Mouse (Mus musculus): ENCODE data around the gene Abhd10.
A peak's percentile ranks its signal among the peaks of the same experiment; 100 is the strongest.

Abhd10 gene

DNA sequence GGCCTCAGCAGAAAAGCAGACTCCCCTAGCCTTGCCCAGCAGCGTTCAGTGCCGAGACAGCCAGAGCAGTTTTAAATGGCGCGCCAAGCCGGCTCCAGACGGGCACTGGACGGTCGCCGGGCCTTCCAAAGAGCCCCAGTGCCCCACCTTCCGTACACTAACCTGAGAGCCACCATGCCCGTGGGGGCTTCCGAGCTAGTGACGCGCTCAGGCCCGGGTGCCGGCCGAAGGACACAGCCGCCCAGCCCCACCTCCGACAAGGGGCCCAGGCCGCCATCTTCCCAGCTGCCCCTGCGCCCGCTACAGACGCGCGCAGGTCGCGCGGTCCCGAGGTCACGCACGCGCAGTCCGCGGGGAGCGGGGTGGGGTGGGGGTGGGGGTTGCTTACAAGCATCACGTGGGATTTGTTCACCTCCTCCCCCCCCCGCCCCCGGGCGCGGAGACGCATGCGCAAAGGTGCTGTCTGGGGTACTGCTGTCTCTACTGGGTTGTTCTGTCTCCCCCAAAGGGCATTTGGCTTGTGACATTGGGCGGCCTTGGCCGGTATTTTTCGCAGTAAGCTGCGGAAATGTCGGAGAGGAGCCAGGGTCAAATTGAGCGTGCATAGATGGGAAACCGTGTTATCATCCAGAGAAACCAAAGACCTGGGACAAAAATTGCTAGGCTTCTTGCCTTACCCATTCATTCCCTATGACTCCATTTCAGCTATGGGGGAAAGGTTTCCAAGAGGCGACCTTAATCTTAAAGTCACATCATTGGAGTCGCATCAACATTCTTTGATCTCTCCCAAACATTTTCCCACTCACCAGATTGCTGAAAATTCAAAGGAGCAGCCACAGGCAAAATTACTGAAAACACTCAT, at the start of gene Abhd10:
TSS of gene Abhd10 (minus strand) at position 341 of the 862 bp plus-strand sequence.
- DNase-seq: peak; percentile 94

DNA sequence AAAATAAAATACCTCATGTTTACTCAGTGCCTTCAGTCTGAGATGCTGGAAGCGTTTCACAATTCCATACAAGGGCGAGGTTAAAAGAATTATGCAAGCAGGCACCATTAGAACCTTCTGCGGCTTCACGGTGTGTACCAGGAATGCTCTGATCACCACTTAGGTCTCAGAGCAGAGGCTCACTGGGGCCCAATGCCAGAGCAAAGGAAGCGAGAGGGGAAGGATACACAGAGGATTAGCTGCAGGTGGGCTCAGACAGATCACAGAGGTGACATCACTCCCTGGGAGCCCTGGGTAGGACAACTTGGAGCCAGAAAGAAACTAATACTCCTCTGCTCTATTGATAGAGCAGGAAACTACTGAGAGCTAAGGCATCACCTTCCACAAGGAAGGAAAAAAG, 48.5 kb upstream of the Abhd10 start:
- no peak for DNase-seq

DNA sequence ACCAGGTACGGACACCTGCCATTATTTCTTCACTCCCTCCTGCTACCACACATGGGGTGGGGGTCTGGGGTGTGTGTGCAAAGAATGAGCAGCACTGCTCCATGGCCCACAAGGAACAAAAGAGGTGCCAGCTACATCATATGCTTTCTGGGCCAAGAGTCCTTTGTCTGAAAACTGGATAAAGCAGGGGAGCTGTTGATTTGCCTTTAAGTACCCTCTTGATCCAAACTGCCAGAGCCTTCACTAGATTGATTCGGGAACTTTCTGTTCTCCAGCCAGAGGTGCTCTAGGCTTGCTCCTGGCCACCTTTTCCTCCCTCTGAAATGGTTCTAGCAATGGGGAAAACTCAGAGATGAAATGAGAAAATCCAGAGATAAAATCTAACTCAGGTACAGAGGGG, 46.6 kb upstream of the Abhd10 start:
- DNase-seq: no peak

DNA sequence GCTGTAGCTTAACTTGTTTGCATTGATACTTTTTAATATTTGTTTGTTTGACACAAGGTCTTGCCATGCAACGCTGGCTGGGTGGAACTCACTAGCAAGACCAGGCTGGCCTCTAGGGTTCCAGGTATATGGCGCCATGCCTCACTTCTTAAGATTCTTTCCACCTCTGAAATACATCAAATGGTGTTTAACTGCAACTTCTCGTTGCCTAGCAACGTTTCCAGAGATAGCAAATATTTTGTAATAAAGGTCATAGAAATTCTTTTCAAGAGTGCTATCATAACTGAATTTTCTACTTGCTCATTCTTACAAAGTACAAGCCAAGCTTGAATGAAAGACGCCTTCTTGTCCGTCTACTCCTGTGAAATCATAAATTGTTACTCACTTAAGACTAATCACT, 44.9 kb upstream of the Abhd10 start:
- DNase-seq: no peak

DNA sequence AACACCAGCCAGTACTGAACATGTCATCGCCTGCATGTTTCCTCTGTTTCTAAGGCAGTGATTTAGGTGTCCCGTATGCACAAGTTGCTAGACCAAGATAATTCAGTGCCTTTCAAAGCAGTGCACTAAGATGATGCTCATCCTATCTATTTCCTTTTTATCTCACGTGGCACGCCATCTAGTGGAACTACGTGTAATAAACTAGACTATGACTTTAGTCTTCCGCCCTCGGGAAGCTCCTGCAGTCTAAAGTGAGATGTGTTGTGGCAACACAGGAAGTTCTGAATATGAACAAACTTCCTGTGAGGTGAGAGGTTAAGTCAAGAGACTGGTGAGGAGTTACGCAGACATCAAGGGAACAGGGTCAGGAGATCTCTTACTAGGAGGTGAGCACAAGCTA, 43.9 kb upstream of the Abhd10 start:
- DNase-seq: no peak

DNA sequence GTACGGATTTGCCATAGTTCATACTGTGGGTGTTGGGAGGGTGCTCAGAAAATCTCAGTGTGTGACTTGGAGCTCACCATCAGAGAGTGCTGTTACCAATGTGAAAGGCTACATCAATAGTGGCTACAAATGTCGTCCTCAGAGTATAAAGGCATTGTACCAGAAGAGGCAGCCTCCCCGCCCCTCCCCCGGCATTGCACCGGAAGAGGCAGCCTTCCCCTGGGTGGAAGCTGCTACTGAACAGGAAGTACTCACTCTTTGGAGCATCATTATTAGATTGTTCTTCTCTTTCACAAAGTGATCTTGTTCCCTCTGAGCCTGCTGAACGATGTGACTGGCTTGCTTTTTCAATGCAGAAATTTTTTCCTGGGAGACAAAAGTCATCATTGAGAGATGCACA, 37.2 kb upstream of the Abhd10 start:
- no peak for DNase-seq

DNA sequence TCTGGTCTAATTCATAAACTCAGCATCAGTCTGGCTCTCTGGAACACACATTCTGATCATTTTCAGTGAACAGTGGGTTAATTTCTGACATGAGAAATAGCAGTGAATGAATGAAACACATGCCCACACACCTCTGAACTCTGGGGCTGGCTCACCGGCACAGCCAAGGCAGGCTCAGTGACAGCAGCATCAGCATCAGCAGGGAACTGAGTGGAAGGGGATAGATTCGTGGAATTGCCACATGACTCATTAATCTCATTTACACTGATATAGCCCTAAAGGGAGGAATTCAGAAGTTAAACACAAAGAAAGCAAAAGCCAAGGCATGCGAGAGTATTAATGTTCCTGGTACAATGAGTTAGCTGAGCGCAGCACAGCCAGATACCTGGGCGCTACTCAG, 32.1 kb upstream of the Abhd10 start:
- DNase-seq: no peak

DNA sequence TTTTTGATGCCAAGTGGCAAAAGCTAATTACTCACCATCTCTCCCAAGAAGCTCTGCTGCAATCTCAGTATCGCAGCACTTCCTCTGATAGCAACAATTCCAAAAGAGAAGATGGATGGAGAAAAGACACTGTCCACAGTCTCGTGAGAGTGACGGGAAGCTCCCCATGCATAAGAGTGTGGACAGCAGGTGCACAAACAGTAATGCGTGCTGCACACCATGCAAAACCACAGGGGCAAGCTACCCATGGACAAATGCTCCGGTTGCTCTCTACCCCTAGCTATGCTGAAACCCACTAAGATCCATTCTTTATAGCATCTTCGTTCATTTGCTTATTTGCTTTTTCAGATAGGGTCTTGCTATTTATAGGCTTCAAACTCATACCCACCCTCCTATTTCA, 28.2 kb upstream of the Abhd10 start:
- no peak for DNase-seq

DNA sequence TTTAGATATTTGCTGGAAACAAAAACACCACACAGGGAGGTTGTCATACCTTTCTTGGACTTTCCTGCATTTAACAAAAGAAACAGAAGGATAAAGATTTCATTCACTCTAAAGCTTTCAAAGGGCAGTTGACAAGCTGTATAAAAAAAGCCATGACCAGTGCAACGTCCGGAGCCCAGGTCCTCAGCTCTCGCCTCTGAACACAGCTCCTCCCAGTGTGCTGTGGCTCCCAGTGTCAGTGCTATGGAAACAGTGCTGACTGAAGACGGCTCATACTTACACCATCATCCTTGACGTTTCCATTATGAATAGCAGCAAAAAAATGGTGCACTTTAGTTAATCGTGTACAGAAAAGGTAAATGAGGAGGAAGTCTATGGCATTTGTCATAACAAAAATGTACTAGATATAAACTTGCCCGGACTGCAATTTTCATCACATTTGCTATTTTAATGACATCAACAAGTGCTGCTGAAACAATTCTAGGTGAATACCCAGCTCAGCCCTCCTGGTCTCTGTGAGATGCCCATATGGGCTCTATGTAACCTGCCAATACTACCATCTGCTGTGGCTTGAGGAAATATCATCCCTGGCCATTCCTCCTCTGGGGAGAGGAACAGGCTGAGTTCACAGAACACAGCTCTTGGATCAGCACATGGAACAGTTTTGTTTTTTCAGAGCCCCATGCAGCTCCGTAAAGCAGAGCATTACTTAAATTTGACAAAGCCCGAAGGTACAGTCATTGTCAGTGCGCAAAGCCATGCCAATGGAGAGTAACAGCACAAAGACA, 25.3 kb upstream of the Abhd10 start:
- no peak for DNase-seq

DNA sequence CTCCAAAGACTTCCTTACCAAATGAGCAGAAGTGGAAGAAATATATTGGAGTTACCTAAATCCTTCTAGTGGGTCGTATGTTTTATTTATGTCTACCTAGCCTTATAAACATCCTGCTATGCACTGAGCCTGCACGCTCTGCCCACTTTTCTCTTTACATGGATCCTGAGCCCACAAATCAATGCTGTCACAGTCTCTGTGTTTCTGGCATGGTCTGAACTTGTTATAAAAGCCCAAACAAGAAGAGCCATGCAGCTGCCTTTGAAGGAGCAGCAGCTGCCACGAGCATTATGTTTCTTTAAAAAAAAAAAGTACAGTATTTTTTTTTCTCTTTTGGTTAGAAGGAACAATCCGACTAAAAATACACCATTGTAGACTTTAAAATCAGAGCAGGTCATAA, 24.7 kb upstream of the Abhd10 start:
- no peak for DNase-seq

DNA sequence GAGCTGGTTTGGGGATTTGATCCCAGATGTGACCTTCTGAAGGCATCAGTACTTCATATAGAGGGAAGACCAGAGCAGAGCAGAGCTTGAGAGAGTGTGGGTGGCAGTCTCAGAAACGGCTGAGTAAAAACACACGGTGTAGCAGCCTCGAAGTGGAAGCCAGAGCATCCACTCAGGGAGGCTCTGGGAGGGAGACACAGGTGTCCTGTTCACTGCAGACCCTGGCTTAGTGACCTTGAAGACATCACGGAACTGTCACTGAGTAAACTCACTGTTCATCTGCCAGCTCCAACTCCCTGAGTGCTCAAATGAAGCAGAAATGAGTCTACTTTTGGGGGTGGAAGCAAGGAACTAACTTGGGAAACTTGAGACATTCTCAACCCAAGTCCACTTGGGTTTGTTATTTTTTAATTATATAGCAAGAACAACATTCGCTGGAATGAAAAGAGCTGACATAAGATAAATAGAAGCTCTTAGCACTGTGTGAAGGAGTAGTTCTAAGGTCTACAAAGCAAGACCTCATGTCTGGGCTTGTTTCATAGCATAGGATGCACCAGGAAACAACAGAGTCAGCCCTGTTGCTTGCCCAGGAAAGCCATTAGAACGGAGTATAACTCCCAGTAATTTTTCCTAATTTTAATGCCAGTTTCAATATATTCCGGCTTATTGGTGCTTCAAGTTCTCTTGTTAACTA, 23.2 kb upstream of the Abhd10 start:
- DNase-seq: no peak

DNA sequence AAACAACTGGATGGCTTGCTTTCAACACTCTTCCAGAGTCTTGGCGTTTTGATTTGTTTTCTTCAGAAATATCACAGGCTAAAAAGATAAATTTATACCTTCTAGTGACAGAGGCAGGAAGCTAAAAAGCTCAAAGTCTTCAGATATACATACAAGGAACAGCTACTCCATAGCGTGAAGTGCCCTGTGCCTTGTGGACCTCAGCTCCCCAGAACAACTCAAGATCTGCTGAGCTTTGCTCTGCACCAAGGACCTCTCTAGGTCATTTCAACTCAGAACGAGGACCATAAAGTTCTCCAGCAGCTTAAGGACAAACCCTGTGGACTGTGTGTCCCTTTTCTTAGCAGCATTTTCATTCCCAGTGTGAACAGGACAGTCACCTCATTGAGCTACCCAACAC, 22.3 kb upstream of the Abhd10 start:
- DNase-seq: no peak

DNA sequence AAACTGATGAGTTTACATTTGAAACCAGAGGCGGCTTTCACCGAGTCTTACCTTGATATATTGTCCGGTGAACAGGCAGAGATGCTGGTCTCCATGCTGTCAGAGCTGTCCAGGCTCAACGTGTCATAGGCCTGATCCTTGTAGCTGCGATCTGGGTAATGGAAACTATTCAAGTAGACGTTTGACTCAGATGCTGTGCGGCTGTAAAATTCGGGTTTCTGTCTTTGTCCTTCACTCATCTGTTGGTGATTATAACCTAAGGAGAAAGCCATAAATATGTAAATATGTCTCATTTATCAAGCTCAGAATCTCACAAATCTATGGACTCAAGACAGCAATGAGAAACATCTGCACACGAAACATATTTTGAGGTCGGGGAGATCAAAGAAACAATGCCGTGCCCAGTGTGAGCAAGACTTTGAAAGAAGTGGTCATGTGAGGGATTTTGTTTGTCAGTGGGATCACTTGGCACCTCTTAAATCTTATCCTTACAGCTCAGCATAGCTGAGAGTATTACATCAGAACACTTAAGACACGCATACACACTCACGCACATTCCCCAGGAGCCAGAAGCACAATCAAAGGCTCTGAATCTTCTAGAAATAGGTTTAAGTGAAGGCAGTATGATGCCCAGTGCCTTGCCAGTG, 20.2 kb upstream of the Abhd10 start:
- DNase-seq: no peak

DNA sequence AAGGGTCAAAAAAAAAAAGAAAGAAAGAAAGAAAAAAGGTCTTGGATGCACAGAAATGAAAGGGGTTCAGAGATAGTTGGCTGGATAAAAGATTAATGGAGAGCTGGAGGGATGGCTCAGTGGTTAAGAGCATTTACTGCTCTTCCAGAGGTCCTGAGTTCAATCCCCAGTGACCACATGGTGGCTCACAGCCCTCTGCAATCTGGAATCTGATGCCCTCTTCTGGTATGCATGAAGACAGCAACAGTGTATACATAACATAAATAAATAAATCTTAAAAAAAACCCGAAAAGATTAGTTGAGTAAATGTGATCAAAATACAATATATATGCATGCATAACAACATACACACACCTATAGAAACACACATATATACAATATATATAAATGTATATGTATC, 18.7 kb upstream of the Abhd10 start:
- DNase-seq: no peak

DNA sequence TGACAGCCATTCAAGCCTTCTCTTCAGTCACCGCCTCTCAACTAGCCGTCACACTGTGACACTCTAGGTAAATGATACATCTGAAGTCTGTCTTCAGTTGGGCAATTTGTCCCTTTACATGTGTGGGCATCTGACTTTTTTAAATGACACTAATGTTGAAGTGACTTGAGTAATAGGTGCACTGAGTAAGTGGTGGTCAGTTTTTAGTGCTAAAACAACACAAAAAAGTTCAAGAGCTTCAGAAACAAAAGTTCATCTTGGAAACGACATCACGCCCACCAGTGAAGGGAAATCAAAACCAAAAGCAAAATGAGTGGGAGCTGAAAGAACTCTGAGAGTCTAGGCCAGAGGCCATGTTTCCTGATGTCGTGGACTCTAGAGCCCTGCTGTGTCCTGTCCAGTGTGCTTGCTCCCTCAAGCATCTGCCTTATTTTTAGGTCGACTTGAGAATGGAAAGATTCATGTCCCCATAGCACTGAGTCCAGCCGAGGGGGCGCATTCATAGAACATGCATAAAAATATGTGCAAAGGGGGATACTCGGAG, 16.0 kb upstream of the Abhd10 start:
- no peak for DNase-seq

DNA sequence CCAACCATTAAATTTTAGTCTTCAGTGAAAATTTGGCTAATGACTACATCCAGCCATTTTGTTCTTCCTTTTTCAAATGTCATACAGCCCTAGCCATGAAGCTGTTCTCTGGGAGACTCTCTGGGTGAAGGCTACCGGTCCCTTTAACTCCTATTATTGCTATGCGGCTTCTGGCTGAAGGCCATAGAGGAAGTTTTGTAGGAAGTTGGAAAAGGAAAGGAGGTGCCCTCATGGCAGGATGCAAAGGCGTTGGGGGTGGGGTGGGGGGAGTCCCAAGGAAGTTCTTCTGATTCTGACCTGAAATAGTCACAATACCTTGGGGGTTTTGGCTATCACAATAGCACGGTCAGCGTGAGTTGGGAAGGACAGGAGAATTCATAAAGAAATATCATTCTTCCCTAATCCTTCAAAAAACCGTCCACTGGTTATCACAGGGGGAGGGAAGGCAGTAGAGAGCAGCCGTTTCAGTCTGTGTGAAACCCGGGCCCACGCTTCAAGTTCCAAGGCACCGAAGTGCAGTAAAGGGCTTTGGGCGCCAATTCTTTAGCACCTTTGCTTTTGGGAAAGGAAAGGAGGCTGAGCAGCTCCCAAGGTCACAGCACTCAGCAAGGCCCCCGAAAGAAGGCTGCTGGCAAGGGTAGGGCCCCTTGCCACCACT, 14.8 kb upstream of the Abhd10 start:
- DNase-seq: no peak

DNA sequence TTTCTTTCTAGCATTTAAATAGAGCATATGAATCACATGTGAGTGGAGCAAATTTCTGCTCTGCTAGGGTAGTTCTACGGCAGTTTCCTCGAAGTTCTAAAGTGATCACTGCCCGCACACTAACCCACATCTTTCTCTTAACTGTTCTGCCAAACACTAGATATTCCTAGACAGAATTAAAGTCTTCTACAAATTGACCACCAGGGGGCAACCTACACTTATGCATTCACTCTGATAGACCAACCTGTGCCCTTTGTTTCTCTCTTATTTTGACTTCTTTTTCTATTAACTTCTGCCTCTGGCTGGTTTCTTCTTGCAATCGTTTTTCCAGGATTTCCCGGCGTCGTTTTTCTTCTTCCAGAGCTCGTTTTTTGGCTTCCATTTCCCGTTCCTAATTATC, 14.1 kb upstream of the Abhd10 start:
- DNase-seq: peak; percentile 47

DNA sequence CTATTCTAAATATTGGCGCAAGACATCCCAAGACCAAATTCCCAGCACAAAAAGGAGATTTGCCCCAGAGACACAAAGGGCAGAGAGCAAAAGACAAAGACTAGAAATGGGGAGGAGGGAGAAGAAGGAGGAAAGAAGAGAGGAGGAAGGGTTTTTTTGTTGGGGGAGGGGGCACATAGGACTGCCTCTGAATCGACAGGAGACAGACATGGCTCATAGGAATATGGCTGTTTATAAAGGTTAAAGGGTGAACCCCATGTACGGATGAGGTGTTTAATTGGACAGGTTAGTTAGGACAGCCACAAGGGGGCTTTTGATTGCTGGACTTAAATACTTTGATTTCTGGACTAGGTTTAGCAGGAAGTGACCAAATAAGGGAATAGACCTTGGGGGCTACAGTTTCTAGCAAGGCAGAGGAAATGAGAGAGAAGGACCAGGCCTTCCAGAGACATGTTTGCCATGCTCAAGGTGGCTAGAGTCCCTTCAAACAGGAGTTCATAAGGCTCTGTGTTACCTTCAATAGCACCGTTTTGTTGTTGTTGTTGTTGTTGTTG, 913 bp upstream of the Abhd10 start:
- DNase-seq: no peak

DNA sequence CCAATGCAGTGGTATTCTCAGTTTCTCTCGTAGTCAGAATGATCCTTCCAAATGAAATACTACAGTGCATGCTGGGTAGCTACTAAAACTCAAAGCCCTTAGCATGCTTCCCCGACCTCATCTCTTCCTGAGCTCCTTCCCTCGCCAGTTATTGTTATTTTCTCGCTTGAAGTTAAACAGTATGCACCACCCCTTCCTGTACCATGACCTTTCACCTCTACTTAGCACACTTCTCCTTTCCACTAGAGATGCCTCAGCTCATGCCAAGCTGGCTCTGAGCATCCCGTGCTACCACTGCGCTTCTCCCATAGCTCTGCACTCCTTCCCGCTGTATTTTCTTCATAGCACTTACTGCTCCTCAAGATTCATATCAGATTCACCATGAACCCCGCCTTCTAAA, 4.9 kb downstream of the Abhd10 start:
- no peak for DNase-seq

DNA sequence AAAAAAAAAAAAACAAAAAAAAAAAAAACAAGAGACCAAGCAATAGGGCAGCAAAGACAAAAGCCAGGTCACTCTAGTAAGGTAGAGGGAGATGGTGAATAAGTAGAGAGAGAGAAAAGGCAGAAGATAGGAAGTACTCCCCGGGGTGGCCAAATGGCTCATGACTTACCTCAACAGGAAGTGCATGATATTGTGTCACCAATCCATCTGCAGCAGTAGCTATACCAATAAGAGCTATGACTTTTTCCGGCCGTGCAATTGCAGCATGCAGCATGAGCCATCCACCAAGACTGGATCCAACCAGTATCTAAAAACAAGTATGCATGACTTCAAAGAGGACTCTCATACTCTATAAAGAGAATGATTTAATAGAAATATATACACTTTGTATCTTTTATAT, 6.0 kb downstream of the Abhd10 start:
- DNase-seq: no peak

DNA sequence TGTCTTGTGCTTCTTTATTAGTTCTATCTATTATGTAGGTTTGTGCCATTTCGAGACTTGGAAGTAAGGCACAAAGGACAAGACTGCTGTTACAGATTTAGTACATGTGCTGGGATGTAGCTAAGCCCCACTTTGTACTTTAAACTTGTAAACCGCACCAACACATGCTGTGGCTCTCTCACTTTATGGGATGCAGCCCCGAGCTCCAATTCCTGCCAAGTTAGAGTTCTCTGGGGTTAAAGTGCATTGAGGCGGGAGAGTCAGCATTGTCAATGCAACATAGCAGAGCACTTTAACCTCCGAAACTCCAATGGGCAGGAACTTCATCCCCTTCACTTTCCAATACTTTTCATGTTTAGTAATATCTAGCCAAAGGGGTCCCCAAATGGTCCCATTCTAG, 13.6 kb downstream of the Abhd10 start:
- DNase-seq: no peak

DNA sequence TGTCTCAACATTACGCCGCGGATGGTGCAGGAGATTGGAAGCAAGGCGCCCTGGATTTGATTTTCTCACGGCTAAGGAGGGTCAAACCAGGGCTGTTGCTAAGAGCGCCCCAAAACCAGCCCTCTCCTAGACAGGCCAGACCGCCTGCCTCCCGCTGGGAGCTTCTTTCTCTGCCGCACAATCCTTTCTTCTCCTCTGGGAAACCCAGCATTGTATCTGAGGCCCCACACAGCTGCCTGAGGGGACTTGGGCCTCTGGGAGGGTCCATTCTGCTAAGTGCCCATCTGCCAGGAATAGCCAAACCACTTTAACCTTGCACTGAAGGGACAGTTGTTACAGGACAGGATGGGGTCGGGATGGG, 18.0 kb downstream of the Abhd10 start:
- no peak for DNase-seq
